Mouse (Mus musculus) embryonic fibroblast, embryonic 13.5 days (primary cell): ENCODE results near the gene Fh1. TPM values are rescaled to one million over a fixed set of nuclear protein-coding genes. Genes with fewer than 3 reads are reported as not detected.

Experiments used
- H3K27ac ChIP-seq: 2 replicates; pipeline ENCODE4 v1.5.1; 2012; ENCODE audit warnings: low read length, control low read depth, inconsistent platforms; ENCODE audit not compliant: insufficient read depth
- H3K4me1 ChIP-seq: 2 replicates; pipeline ENCODE4 v1.6.1; 2011; ENCODE audit warnings: low read length; ENCODE audit not compliant: control insufficient read depth, insufficient read depth
- H3K4me3 ChIP-seq: 2 replicates; pipeline ENCODE4 v1.5.1; 2011; ENCODE audit warnings: mild to moderate bottlenecking, control low read depth, low read length; ENCODE audit not compliant: insufficient read depth
- POLR2A ChIP-seq: IDR thresholded peaks from 2 replicates; pipeline ENCODE4 v1.6.1; 2011; ENCODE audit warnings: low read depth, mild to moderate bottlenecking, control low read depth, low read length, moderate library complexity
- polyA plus RNA-seq: library from polyadenylated mRNA; stranded (reverse); fragments of >200 nt; gene quantifications from 2 replicates; pipeline ENCODE4 v1.2.4, GENCODE M21; 2011; ENCODE audit warnings: low read depth; ENCODE audit not compliant: missing spikeins, insufficient read length

Fh1 gene
- polyA plus RNA-seq, 1 experiment: 83.5 TPM

DNA sequence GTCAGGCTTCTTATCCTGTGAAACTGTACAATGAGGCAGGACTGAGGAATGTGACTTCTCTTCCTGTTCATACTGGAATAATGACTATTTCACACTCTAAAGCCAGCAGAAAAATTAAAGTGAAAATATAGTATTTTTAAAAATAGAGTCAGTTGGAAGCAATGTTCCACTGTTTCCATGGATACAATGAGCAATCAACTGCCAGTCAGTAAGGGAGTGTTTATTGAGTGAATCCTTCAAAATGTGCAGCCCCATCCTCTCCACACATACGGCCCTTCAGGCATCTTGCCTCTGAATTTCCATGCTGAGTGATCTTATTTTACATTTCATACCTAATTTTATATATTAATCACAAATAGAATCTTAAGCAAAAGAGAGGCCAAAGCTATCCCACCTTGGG, 74.8 kb downstream of the Fh1 start:
- Histone ChIP-seq H3K27ac (no peak overlapping the region), H3K4me1 (no peaks in the 10 kb centered on the region), H3K4me3 (no peak overlapping the region)
- no peak for TF ChIP-seq POLR2A

Other genes with a start within 250 kb of the Fh1 start
- gene Rgs7, start 133.1 kb downstream of the Fh1 start, polyA plus RNA-seq: 0.42 and 0.60 TPM in 2 replicates
- gene Kmo, start 5.3 kb downstream of the Fh1 start, polyA plus RNA-seq: not detected in 2 replicates
- 1.6 and 2.1 TPM in 2 replicates for gene Opn3, start 67.1 kb upstream of the Fh1 start, polyA plus RNA-seq
- 7.0 and 7.5 TPM in 2 replicates for gene Chml, start 67.3 kb upstream of the Fh1 start, polyA plus RNA-seq
- gene Wdr64, start 73.0 kb upstream of the Fh1 start, polyA plus RNA-seq: not detected in 2 replicates